In the genomic region with DNA sequence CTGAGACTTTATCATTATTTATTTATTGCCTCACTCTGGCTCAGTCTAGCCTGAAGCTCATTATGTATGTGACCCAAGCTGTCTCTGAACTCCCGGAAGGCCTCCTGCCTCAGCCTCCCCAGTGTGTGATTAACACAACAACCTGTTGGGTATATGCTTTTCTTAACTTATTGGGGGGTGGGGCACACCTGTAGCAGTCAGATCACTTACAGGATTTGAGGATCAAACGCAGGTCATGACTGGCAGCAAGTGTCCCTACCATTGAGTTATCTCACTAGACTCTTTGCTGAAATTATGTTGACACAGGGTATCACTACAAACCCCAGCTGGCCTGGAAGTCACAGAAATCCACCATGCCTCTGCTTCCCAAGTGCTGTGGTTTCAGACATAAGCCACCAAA, we compare ENCODE assay signal across 9 mouse cellular contexts. TPM values are rescaled to one million over a fixed set of nuclear protein-coding genes. Genes with fewer than 3 reads are reported as not detected.
DNase-seq lines count a peak whose midpoint lies in the region; ATAC-seq lines count a peak whose summit lies in the region.
"Had no signal": no experiment of that assay in that cellular context is flagged by ENCODE, and none has a peak within 500 bp of the region (broad histone marks: within the 10 kb centered on the region; RNA-seq: fewer than 3 reads in every experiment).

No protein-coding gene starts in this region.

- 64% methylated on average over 2 of the region's 2 CpGs for WGBS in hindbrain, embryonic 14.5 days
- 65% methylated on average over 2 of the region's 2 CpGs for WGBS in hindbrain, embryonic 11.5 days
- WGBS in embryonic facial prominence, embryonic 15.5 days: 67% methylated on average over 2 of the region's 2 CpGs
- WGBS in midbrain, embryonic 11.5 days: 70% methylated on average over 2 of the region's 2 CpGs

- peaks cover 27% of the 10 kb centered on the region for H3K4me1 ChIP-seq in hindbrain, embryonic 14.5 days (replicated peaks; ENCODE audit: control insufficient read depth, insufficient read depth, low read length)
- no peaks in the 10 kb centered on the region; the same call in 1 of the 2 replicates for H3K4me1 ChIP-seq in hindbrain, embryonic 11.5 days (replicated peaks; ENCODE audit: control insufficient read depth, insufficient read depth, low read length)
- peaks cover 33% of the 10 kb centered on the region for H3K4me1 ChIP-seq in embryonic facial prominence, embryonic 15.5 days
- peaks cover 17% of the 10 kb centered on the region for H3K4me1 ChIP-seq in midbrain, embryonic 11.5 days (ENCODE audit: control insufficient read depth, insufficient read depth, low read length)

- no peaks in the 10 kb centered on the region for H3K9me3 ChIP-seq in hindbrain, embryonic 14.5 days (ENCODE audit: control insufficient read depth, low read length)
- no peaks in the 10 kb centered on the region for H3K9me3 ChIP-seq in hindbrain, embryonic 11.5 days (ENCODE audit: control insufficient read depth, low read length)
- no peaks in the 10 kb centered on the region for H3K9me3 ChIP-seq in embryonic facial prominence, embryonic 15.5 days (replicated peaks)
- H3K9me3 ChIP-seq in midbrain, embryonic 11.5 days (ENCODE audit: control insufficient read depth, low read length): no peaks in the 10 kb centered on the region

- ATAC-seq in hindbrain, embryonic 14.5 days (ENCODE audit: low FRiP score): no peak
- ATAC-seq in hindbrain, embryonic 11.5 days (ENCODE audit: low FRiP score): no peak
- no peak for ATAC-seq in embryonic facial prominence, embryonic 15.5 days (ENCODE audit: insufficient number of reproducible peaks, low FRiP score, low TSS enrichment, low read depth)
- no peak for ATAC-seq in midbrain, embryonic 11.5 days (ENCODE audit: low FRiP score)
- ATAC-seq in cerebellum, adult (ENCODE audit: insufficient number of reproducible peaks, low FRiP score, low TSS enrichment): no peak

- DNase-seq in cerebellum, adult 9-10 months: peak; percentile 61
- DNase-seq in cerebellum, adult 11 months: no peak
- no peak for DNase-seq in hindbrain, embryonic 14.5 days (ENCODE audit: low spot score)
- DNase-seq in hindbrain, embryonic 11.5 days (ENCODE audit: low spot score): no peak
- DNase-seq in midbrain, embryonic 11.5 days (ENCODE audit: low spot score, missing footprints): no peak
- DNase-seq in right cerebral cortex, adult 18-20 months: no peak

- H3K36me3 ChIP-seq in hindbrain, embryonic 14.5 days (replicated peaks; ENCODE audit: control insufficient read depth, insufficient read depth): peaks cover 25% of the 10 kb centered on the region
- H3K36me3 ChIP-seq in hindbrain, embryonic 11.5 days (ENCODE audit: control insufficient read depth, insufficient read depth, low read length): 0 out of 2 replicates have a peak, but pooled peaks cover 5% of the 10 kb centered on the region
- H3K36me3 ChIP-seq in embryonic facial prominence, embryonic 15.5 days: peaks cover 23% of the 10 kb centered on the region
- H3K36me3 ChIP-seq in midbrain, embryonic 11.5 days (ENCODE audit: control insufficient read depth, insufficient read depth, low read length): peaks cover 12% of the 10 kb centered on the region; the same call in 1 of the 2 replicates

- H3K4me3 ChIP-seq in hindbrain, embryonic 14.5 days (replicated peaks; ENCODE audit: low read length): peak overlapping the region; percentile 62; the same call in 1 of the 2 replicates
- no peak overlapping the region for H3K4me3 ChIP-seq in hindbrain, embryonic 11.5 days (ENCODE audit: low read depth, low read length)
- no peak overlapping the region for H3K4me3 ChIP-seq in embryonic facial prominence, embryonic 15.5 days (replicated peaks)
- no peak overlapping the region for H3K4me3 ChIP-seq in midbrain, embryonic 11.5 days (ENCODE audit: low read depth, low read length)

- H3K27me3 ChIP-seq in hindbrain, embryonic 14.5 days (ENCODE audit: control insufficient read depth, insufficient read depth, low read length): no peaks in the 10 kb centered on the region
- H3K27me3 ChIP-seq in hindbrain, embryonic 11.5 days (ENCODE audit: control insufficient read depth, insufficient read depth, low read length): no peaks in the 10 kb centered on the region
- no peaks in the 10 kb centered on the region for H3K27me3 ChIP-seq in embryonic facial prominence, embryonic 15.5 days
- no peaks in the 10 kb centered on the region for H3K27me3 ChIP-seq in midbrain, embryonic 11.5 days (ENCODE audit: control insufficient read depth, insufficient read depth, low read length)
- H3K27me3 ChIP-seq: Patski had no signal

- no peak overlapping the region for H3K9ac ChIP-seq in hindbrain, embryonic 14.5 days
- H3K9ac ChIP-seq in hindbrain, embryonic 11.5 days (ENCODE audit: low read depth, low read length): no peak overlapping the region
- H3K9ac ChIP-seq in embryonic facial prominence, embryonic 15.5 days: 0 out of 2 replicates have a peak overlapping the region, but pooled peaks have one; percentile 2
- peak overlapping the region; percentile 36; the same call in 1 of the 2 replicates for H3K9ac ChIP-seq in midbrain, embryonic 11.5 days (ENCODE audit: low read length)

- peak overlapping the region; percentile 99; the same call in 1 of the 2 replicates for H3K4me2 ChIP-seq in hindbrain, embryonic 14.5 days (replicated peaks)
- H3K4me2 ChIP-seq in hindbrain, embryonic 11.5 days (replicated peaks; ENCODE audit: low read depth, low read length): no peak overlapping the region
- peak overlapping the region; percentile 86; the same call in 1 of the 2 replicates for H3K4me2 ChIP-seq in embryonic facial prominence, embryonic 15.5 days (replicated peaks)
- no peak overlapping the region; the same call in 1 of the 2 replicates for H3K4me2 ChIP-seq in midbrain, embryonic 11.5 days

- peak overlapping the region; percentile 65 for H3K27ac ChIP-seq in hindbrain, embryonic 14.5 days
- H3K27ac ChIP-seq in hindbrain, embryonic 11.5 days (ENCODE audit: low read depth, low read length): no peak overlapping the region
- no peak overlapping the region for H3K27ac ChIP-seq in embryonic facial prominence, embryonic 15.5 days (replicated peaks)
- no peak overlapping the region for H3K27ac ChIP-seq in midbrain, embryonic 11.5 days (ENCODE audit: low read depth, low read length)

RNA-seq across cellular contexts. Expression of a gene that starts 0.7 kb away (rescaled TPM):
- polyA plus RNA-seq in hindbrain, embryonic 14.5 days (2014; fragmentation: Nextera tagmentation; extraction: Ambion mirVana): 49.2 and 49.4 TPM in 2 replicates
- polyA plus RNA-seq in hindbrain, embryonic 11.5 days (2014; fragmentation: Nextera tagmentation; extraction: Ambion mirVana): 44.7 and 48.3 TPM in 2 replicates
- polyA plus RNA-seq in embryonic facial prominence, embryonic 15.5 days (2015; fragmentation: Nextera tagmentation; extraction: Ambion mirVana): 45.6 and 46.8 TPM in 2 replicates
- 48.7 and 49.7 TPM in 2 replicates for polyA plus RNA-seq in midbrain, embryonic 11.5 days (2014; fragmentation: Nextera tagmentation; extraction: Ambion mirVana)

RNA-seq across cellular contexts. Expression of a gene that starts 2.8 kb away (rescaled TPM):
- polyA plus RNA-seq in hindbrain, embryonic 14.5 days (2014; fragmentation: Nextera tagmentation; extraction: Ambion mirVana): 88.7 and 105 TPM in 2 replicates
- polyA plus RNA-seq in hindbrain, embryonic 11.5 days (2014; fragmentation: Nextera tagmentation; extraction: Ambion mirVana): 83.0 and 100.0 TPM in 2 replicates
- 83.7 and 86.6 TPM in 2 replicates for polyA plus RNA-seq in embryonic facial prominence, embryonic 15.5 days (2015; fragmentation: Nextera tagmentation; extraction: Ambion mirVana)
- polyA plus RNA-seq in midbrain, embryonic 11.5 days (2014; fragmentation: Nextera tagmentation; extraction: Ambion mirVana): 90.7 and 94.8 TPM in 2 replicates

RNA-seq across cellular contexts. Expression of a gene that starts 2.8 kb away (rescaled TPM):
- 6.5 and 9.2 TPM in 2 replicates for polyA plus RNA-seq in hindbrain, embryonic 14.5 days (2014; fragmentation: Nextera tagmentation; extraction: Ambion mirVana)
- 7.8 and 9.8 TPM in 2 replicates for polyA plus RNA-seq in hindbrain, embryonic 11.5 days (2014; fragmentation: Nextera tagmentation; extraction: Ambion mirVana)
- polyA plus RNA-seq in embryonic facial prominence, embryonic 15.5 days (2015; fragmentation: Nextera tagmentation; extraction: Ambion mirVana): 11.0 and 15.0 TPM in 2 replicates
- 6.9 and 7.5 TPM in 2 replicates for polyA plus RNA-seq in midbrain, embryonic 11.5 days (2014; fragmentation: Nextera tagmentation; extraction: Ambion mirVana)

RNA-seq across cellular contexts. Expression of a gene that starts 3.1 kb away (rescaled TPM):
- polyA plus RNA-seq in hindbrain, embryonic 14.5 days (2014; fragmentation: Nextera tagmentation; extraction: Ambion mirVana): 109 and 118 TPM in 2 replicates
- 104 and 105 TPM in 2 replicates for polyA plus RNA-seq in hindbrain, embryonic 11.5 days (2014; fragmentation: Nextera tagmentation; extraction: Ambion mirVana)
- 136 and 140 TPM in 2 replicates for polyA plus RNA-seq in embryonic facial prominence, embryonic 15.5 days (2015; fragmentation: Nextera tagmentation; extraction: Ambion mirVana)
- 98.0 and 110 TPM in 2 replicates for polyA plus RNA-seq in midbrain, embryonic 11.5 days (2014; fragmentation: Nextera tagmentation; extraction: Ambion mirVana)

RNA-seq across cellular contexts. Expression of a gene that starts 4.9 kb away (rescaled TPM):
- polyA plus RNA-seq in hindbrain, embryonic 14.5 days (2014; fragmentation: Nextera tagmentation; extraction: Ambion mirVana): 2.2 and 3.1 TPM in 2 replicates
- polyA plus RNA-seq in hindbrain, embryonic 11.5 days (2014; fragmentation: Nextera tagmentation; extraction: Ambion mirVana): 3.0 and 3.6 TPM in 2 replicates
- polyA plus RNA-seq in embryonic facial prominence, embryonic 15.5 days (2015; fragmentation: Nextera tagmentation; extraction: Ambion mirVana): 5.3 and 6.1 TPM in 2 replicates
- polyA plus RNA-seq in midbrain, embryonic 11.5 days (2014; fragmentation: Nextera tagmentation; extraction: Ambion mirVana): 4.0 and 4.1 TPM in 2 replicates

Comparison
In these comparisons a context has a peak if more than half of its experiments do, and no peak if none do; other contexts are left out.
1. H3K4me2 ChIP-seq: peak in hindbrain, embryonic 14.5 days (single experiment) and embryonic facial prominence, embryonic 15.5 days (single experiment); none in hindbrain, embryonic 11.5 days (single experiment) and midbrain, embryonic 11.5 days (single experiment).
2. H3K9ac ChIP-seq: peak in embryonic facial prominence, embryonic 15.5 days (single experiment) and midbrain, embryonic 11.5 days (single experiment); none in hindbrain, embryonic 14.5 days (single experiment) and hindbrain, embryonic 11.5 days (single experiment).